Mouse (Mus musculus): ENCODE results near the gene Pzp. TPM values are rescaled to one million over a fixed set of nuclear protein-coding genes. Genes with fewer than 3 reads are reported as not detected.
A peak's percentile ranks its signal among the peaks of the same experiment; 100 is the strongest.

The Pzp gene
- polyA plus RNA-seq, 1 experiment = 0.12 TPM

- TF ChIP-seq POLR2A (IDR thresholded peaks at IDR 0.05; ENCODE audit: borderline replicate concordance, extremely low read depth, insufficient read depth, insufficient read length, poor library complexity, severe bottlenecking) (no peak), CTCF (IDR thresholded peaks at IDR 0.05; ENCODE audit: borderline replicate concordance, extremely low read depth, insufficient read depth, insufficient read length) (no peak)
- no peak for DNase-seq (ENCODE audit: low read depth)
Observed at GRCm38 (mm10) chr6:128525801-128526200, 719 bp downstream of the Pzp start.

GRCm38 (mm10) chr6:128523360-128523759, 3.2 kb downstream of the Pzp start:
- TF ChIP-seq CTCF (IDR thresholded peaks at IDR 0.05; ENCODE audit: borderline replicate concordance, extremely low read depth, insufficient read depth, insufficient read length) (no peak), POLR2A (IDR thresholded peaks at IDR 0.05; ENCODE audit: borderline replicate concordance, extremely low read depth, insufficient read depth, insufficient read length, poor library complexity, severe bottlenecking) (no peak)
- DNase-seq (ENCODE audit: low read depth) = no peak

GRCm38 (mm10) chr6:128519159-128519558, 7.4 kb downstream of the Pzp start:
- no peak for DNase-seq (ENCODE audit: low read depth)
- TF ChIP-seq CTCF (IDR thresholded peaks at IDR 0.05; ENCODE audit: borderline replicate concordance, extremely low read depth, insufficient read depth, insufficient read length) = no peak
- no peak for TF ChIP-seq POLR2A (IDR thresholded peaks at IDR 0.05; ENCODE audit: borderline replicate concordance, extremely low read depth, insufficient read depth, insufficient read length, poor library complexity, severe bottlenecking)

- TF ChIP-seq CTCF (IDR thresholded peaks at IDR 0.05; ENCODE audit: borderline replicate concordance, extremely low read depth, insufficient read depth, insufficient read length) = no peak
- TF ChIP-seq POLR2A (IDR thresholded peaks at IDR 0.05; ENCODE audit: borderline replicate concordance, extremely low read depth, insufficient read depth, insufficient read length, poor library complexity, severe bottlenecking) = no peak
- peak; percentile 46 for DNase-seq (ENCODE audit: low read depth)
Observed at GRCm38 (mm10) chr6:128505676-128506236, 20.8 kb downstream of the Pzp start.

- peak; percentile 28 for DNase-seq (ENCODE audit: low read depth)
- no peak for TF ChIP-seq CTCF (IDR thresholded peaks at IDR 0.05; ENCODE audit: borderline replicate concordance, extremely low read depth, insufficient read depth, insufficient read length)
- TF ChIP-seq POLR2A (IDR thresholded peaks at IDR 0.05; ENCODE audit: borderline replicate concordance, extremely low read depth, insufficient read depth, insufficient read length, poor library complexity, severe bottlenecking) = no peak
Observed at GRCm38 (mm10) chr6:128504743-128505142, 21.8 kb downstream of the Pzp start.

GRCm38 (mm10) chr6:128495346-128495745, 31.2 kb downstream of the Pzp start:
- DNase-seq (ENCODE audit: low read depth) = no peak
- no peak for TF ChIP-seq CTCF (IDR thresholded peaks at IDR 0.05; ENCODE audit: borderline replicate concordance, extremely low read depth, insufficient read depth, insufficient read length)
- no peak for TF ChIP-seq POLR2A (IDR thresholded peaks at IDR 0.05; ENCODE audit: borderline replicate concordance, extremely low read depth, insufficient read depth, insufficient read length, poor library complexity, severe bottlenecking)

GRCm38 (mm10) chr6:128494646-128495331, 31.7 kb downstream of the Pzp start:
- DNase-seq (ENCODE audit: low read depth) = no peak
- TF ChIP-seq CTCF (IDR thresholded peaks at IDR 0.05; ENCODE audit: borderline replicate concordance, extremely low read depth, insufficient read depth, insufficient read length) (no peak), POLR2A (IDR thresholded peaks at IDR 0.05; ENCODE audit: borderline replicate concordance, extremely low read depth, insufficient read depth, insufficient read length, poor library complexity, severe bottlenecking) (no peak)

GRCm38 (mm10) chr6:128491916-128492315, 34.6 kb downstream of the Pzp start:
- DNase-seq (ENCODE audit: low read depth) = peak; percentile 6
- TF ChIP-seq POLR2A (IDR thresholded peaks at IDR 0.05; ENCODE audit: borderline replicate concordance, extremely low read depth, insufficient read depth, insufficient read length, poor library complexity, severe bottlenecking) (no peak), CTCF (IDR thresholded peaks at IDR 0.05; ENCODE audit: borderline replicate concordance, extremely low read depth, insufficient read depth, insufficient read length) (no peak)

GRCm38 (mm10) chr6:128490141-128490540, 36.4 kb downstream of the Pzp start:
- no peak for DNase-seq (ENCODE audit: low read depth)
- no peak for TF ChIP-seq POLR2A (IDR thresholded peaks at IDR 0.05; ENCODE audit: borderline replicate concordance, extremely low read depth, insufficient read depth, insufficient read length, poor library complexity, severe bottlenecking)
- no peak for TF ChIP-seq CTCF (IDR thresholded peaks at IDR 0.05; ENCODE audit: borderline replicate concordance, extremely low read depth, insufficient read depth, insufficient read length)

- TF ChIP-seq POLR2A (IDR thresholded peaks at IDR 0.05; ENCODE audit: borderline replicate concordance, extremely low read depth, insufficient read depth, insufficient read length, poor library complexity, severe bottlenecking) (no peak), CTCF (IDR thresholded peaks at IDR 0.05; ENCODE audit: borderline replicate concordance, extremely low read depth, insufficient read depth, insufficient read length) (no peak)
- no peak for DNase-seq (ENCODE audit: low read depth)
Observed at GRCm38 (mm10) chr6:128487736-128488135, 38.8 kb downstream of the Pzp start.

GRCm38 (mm10) chr6:128479463-128480454, 46.8 kb downstream of the Pzp start:
- TF ChIP-seq CTCF (IDR thresholded peaks at IDR 0.05; ENCODE audit: borderline replicate concordance, extremely low read depth, insufficient read depth, insufficient read length) (peak; percentile 99), POLR2A (IDR thresholded peaks at IDR 0.05; ENCODE audit: borderline replicate concordance, extremely low read depth, insufficient read depth, insufficient read length, poor library complexity, severe bottlenecking) (no peak)

More at GRCm38 (mm10) chr6:128479463-128480454, 46.8 kb downstream of the Pzp start:
- peak; percentile 94 for DNase-seq (ENCODE audit: low read depth)
